Comparison of ENCODE assay signal across 12 mouse cellular contexts in genomic region chr5:112295162-112295561, GRCm38 (mm10). TPM values are rescaled to one million over a fixed set of nuclear protein-coding genes. Genes with fewer than 3 reads are reported as not detected.
DNase-seq lines count a peak whose midpoint lies in the region; ATAC-seq and TF ChIP-seq lines count a peak whose summit lies in the region.
"Had no signal": no experiment of that assay in that cellular context is flagged by ENCODE, and none has a peak within 500 bp of the region (broad histone marks: within the 10 kb centered on the region; RNA-seq: fewer than 3 reads in every experiment).

No protein-coding gene starts in this region.

- no peak for ATAC-seq in heart, embryonic 12.5 days (ENCODE audit: insufficient number of reproducible peaks, low FRiP score)
- peak; percentile 49 for ATAC-seq in liver, embryonic 13.5 days (ENCODE audit: low read depth)
- no peak for ATAC-seq in kidney, embryonic 15.5 days (replicated peaks; ENCODE audit: low FRiP score)

- no peaks in the 10 kb centered on the region for H3K36me3 ChIP-seq in heart, embryonic 12.5 days
- H3K36me3 ChIP-seq in ES-Bruce4 (ENCODE audit: control insufficient read depth, insufficient read depth, low read length, poor library complexity, severe bottlenecking) = no peaks in the 10 kb centered on the region
- 0 out of 2 replicates have a peak, but pooled peaks cover 3% of the 10 kb centered on the region for H3K36me3 ChIP-seq in liver, embryonic 13.5 days
- H3K36me3 ChIP-seq in kidney, embryonic 15.5 days = no peaks in the 10 kb centered on the region
- H3K36me3 ChIP-seq: stomach, embryonic 15.5 days had no signal

- no peaks in the 10 kb centered on the region for H3K27me3 ChIP-seq in heart, embryonic 12.5 days (replicated peaks)
- H3K27me3 ChIP-seq in ES-Bruce4 (ENCODE audit: control insufficient read depth, insufficient read depth, low read length, poor library complexity, severe bottlenecking) = no peaks in the 10 kb centered on the region
- H3K27me3 ChIP-seq in liver, embryonic 13.5 days = no peaks in the 10 kb centered on the region
- H3K27me3 ChIP-seq in kidney, embryonic 15.5 days = no peaks in the 10 kb centered on the region
- H3K27me3 ChIP-seq: stomach, embryonic 15.5 days had no signal

- peak; percentile 72 for TF ChIP-seq EP300 in ES-Bruce4 (IDR thresholded peaks at IDR 0.05; ENCODE audit: insufficient read depth, low read depth, low read length)

- 43% methylated on average over 8 of the region's 8 CpGs for WGBS in heart, embryonic 12.5 days
- 22% methylated on average over 8 of the region's 8 CpGs for WGBS in liver, embryonic 13.5 days (ENCODE audit: insufficient replicate concordance)
- WGBS in kidney, embryonic 15.5 days = 53% methylated on average over 8 of the region's 8 CpGs

- H3K27ac ChIP-seq in heart, embryonic 12.5 days (ENCODE audit: poor library complexity, severe bottlenecking) = no peak overlapping the region
- no peak overlapping the region for H3K27ac ChIP-seq in ES-Bruce4 (ENCODE audit: insufficient read depth, low read length)
- peak overlapping the region; percentile 80 for H3K27ac ChIP-seq in liver, embryonic 13.5 days
- no peak overlapping the region for H3K27ac ChIP-seq in kidney, embryonic 15.5 days
- H3K27ac ChIP-seq: hindbrain, embryonic 14.5 days; stomach, embryonic 15.5 days had no signal

- no peak for TF ChIP-seq POLR2A in ES-Bruce4 (IDR thresholded peaks at IDR 0.05; ENCODE audit: insufficient read depth, low read length)

- H3K4me3 ChIP-seq in heart, embryonic 12.5 days = no peak overlapping the region
- H3K4me3 ChIP-seq in ES-Bruce4 (ENCODE audit: low read depth, low read length) = no peak overlapping the region
- no peak overlapping the region for H3K4me3 ChIP-seq in liver, embryonic 13.5 days (replicated peaks)
- H3K4me3 ChIP-seq in kidney, embryonic 15.5 days (replicated peaks) = no peak overlapping the region
- H3K4me3 ChIP-seq: stomach, embryonic 15.5 days had no signal

- TF ChIP-seq CTCF in ES-Bruce4 (IDR thresholded peaks at IDR 0.05; ENCODE audit: low read depth, low read length) = no peak

- H3K9ac ChIP-seq in heart, embryonic 12.5 days = 0 out of 2 replicates have a peak overlapping the region, but pooled peaks have one; percentile 23
- H3K9ac ChIP-seq in ES-Bruce4 (ENCODE audit: low read depth, poor library complexity, severe bottlenecking) = no peak overlapping the region
- H3K9ac ChIP-seq in liver, embryonic 13.5 days = peak overlapping the region; percentile 47; the same call in 1 of the 2 replicates
- H3K9ac ChIP-seq in kidney, embryonic 15.5 days = no peak overlapping the region
- H3K9ac ChIP-seq: hindbrain, embryonic 14.5 days; stomach, embryonic 15.5 days had no signal

- peaks cover 67% of the 10 kb centered on the region for H3K4me1 ChIP-seq in heart, embryonic 12.5 days (replicated peaks)
- peaks cover 16% of the 10 kb centered on the region for H3K4me1 ChIP-seq in ES-Bruce4 (ENCODE audit: control insufficient read depth, insufficient read depth, low read length)
- H3K4me1 ChIP-seq in liver, embryonic 13.5 days (replicated peaks) = peaks cover 97% of the 10 kb centered on the region
- peaks cover 85% of the 10 kb centered on the region for H3K4me1 ChIP-seq in kidney, embryonic 15.5 days

- H3K9me3 ChIP-seq in heart, embryonic 12.5 days (replicated peaks) = no peaks in the 10 kb centered on the region
- no peaks in the 10 kb centered on the region for H3K9me3 ChIP-seq in ES-Bruce4 (replicated peaks; ENCODE audit: control insufficient read depth, insufficient read depth, low read length, poor library complexity, severe bottlenecking)
- no peaks in the 10 kb centered on the region for H3K9me3 ChIP-seq in liver, embryonic 13.5 days (replicated peaks)
- H3K9me3 ChIP-seq in kidney, embryonic 15.5 days (replicated peaks) = no peaks in the 10 kb centered on the region
- H3K9me3 ChIP-seq: stomach, embryonic 15.5 days had no signal

- DNase-seq in heart, adult 8-10 months (ENCODE audit: low spot score) = no peak
- DNase-seq in T-cell, adult 2 months (ENCODE audit: low spot score) = peak; percentile 1
- DNase-seq in liver, embryonic 13.5 days = no peak
- DNase-seq in thymus, adult 18-20 months = no peak
- DNase-seq: gastrocnemius, postnatal 14 days; kidney, postnatal 10 days; right cerebral cortex, adult 18-20 months had no signal

- H3K4me2 ChIP-seq in heart, embryonic 12.5 days = no peak overlapping the region
- peak overlapping the region; percentile 21; the same call in 1 of the 2 replicates for H3K4me2 ChIP-seq in liver, embryonic 13.5 days
- no peak overlapping the region for H3K4me2 ChIP-seq in kidney, embryonic 15.5 days
- H3K4me2 ChIP-seq: hindbrain, embryonic 14.5 days; stomach, embryonic 15.5 days had no signal

RNA-seq across cellular contexts. Expression of gene Tpst2, which starts 18.7 kb away (rescaled TPM):
- 34.4 and 36.4 TPM in 2 replicates for polyA plus RNA-seq in heart, embryonic 12.5 days (2016; fragmentation: Nextera tagmentation; extraction: Ambion mirVana)
- 10 to 100 TPM; 32.2 to 47.1 (median 37.1) TPM for total RNA-seq in heart, adult 8-10 months (2022)
- 25.8 and 37.1 TPM in 2 replicates for polyA plus RNA-seq in ES-Bruce4 (2011; ENCODE audit: insufficient read depth, insufficient read length, low read depth, missing spikeins)
- 35.4 and 36.0 TPM in 2 replicates for polyA plus RNA-seq in liver, embryonic 13.5 days (2015; fragmentation: Nextera tagmentation; extraction: Ambion mirVana)
- polyA plus RNA-seq in kidney, embryonic 15.5 days (2015; fragmentation: Nextera tagmentation; extraction: Ambion mirVana) = 53.4 and 60.0 TPM in 2 replicates

RNA-seq across cellular contexts. Expression of gene Tfip11, which starts 31.0 kb away (rescaled TPM):
- 21.6 and 22.3 TPM in 2 replicates for polyA plus RNA-seq in heart, embryonic 12.5 days (2016; fragmentation: Nextera tagmentation; extraction: Ambion mirVana)
- total RNA-seq in heart, adult 8-10 months (2022) = 10 to 100 TPM; 17.0 to 19.1 (median 18.4) TPM
- 23.9 and 24.8 TPM in 2 replicates for polyA plus RNA-seq in ES-Bruce4 (2011; ENCODE audit: insufficient read depth, insufficient read length, low read depth, missing spikeins)
- 14.1 and 15.7 TPM in 2 replicates for polyA plus RNA-seq in liver, embryonic 13.5 days (2015; fragmentation: Nextera tagmentation; extraction: Ambion mirVana)
- polyA plus RNA-seq in kidney, embryonic 15.5 days (2015; fragmentation: Nextera tagmentation; extraction: Ambion mirVana) = 30.5 and 33.8 TPM in 2 replicates

RNA-seq across cellular contexts. Expression of gene Crybb1, which starts 39.5 kb away (rescaled TPM):
- polyA plus RNA-seq in heart, embryonic 12.5 days (2016; fragmentation: Nextera tagmentation; extraction: Ambion mirVana) = 0.46 and 0.67 TPM in 2 replicates
- 1 to 10 TPM; 2.0 to 3.4 (median 2.7) TPM for total RNA-seq in heart, adult 8-10 months (2022)
- polyA plus RNA-seq in ES-Bruce4 (2011; ENCODE audit: insufficient read depth, insufficient read length, low read depth, missing spikeins) = not detected in 2 replicates
- 0.23 and 0.30 TPM in 2 replicates for polyA plus RNA-seq in liver, embryonic 13.5 days (2015; fragmentation: Nextera tagmentation; extraction: Ambion mirVana)
- 2.1 and 2.4 TPM in 2 replicates for polyA plus RNA-seq in kidney, embryonic 15.5 days (2015; fragmentation: Nextera tagmentation; extraction: Ambion mirVana)

RNA-seq across cellular contexts. Expression of gene Cryba4, which starts 42.8 kb away (rescaled TPM):
- 0.57 and 0.64 TPM in 2 replicates for polyA plus RNA-seq in heart, embryonic 12.5 days (2016; fragmentation: Nextera tagmentation; extraction: Ambion mirVana)
- 10 to 100 TPM in 1 of 4 experiments, 1 to 10 TPM in 3; 7.6 to 10.4 (median 8.5) TPM for total RNA-seq in heart, adult 8-10 months (2022)
- not detected in 2 replicates for polyA plus RNA-seq in ES-Bruce4 (2011; ENCODE audit: insufficient read depth, insufficient read length, low read depth, missing spikeins)
- 0.33 and 0.60 TPM in 2 replicates for polyA plus RNA-seq in liver, embryonic 13.5 days (2015; fragmentation: Nextera tagmentation; extraction: Ambion mirVana)
- 0.99 and 1.1 TPM in 2 replicates for polyA plus RNA-seq in kidney, embryonic 15.5 days (2015; fragmentation: Nextera tagmentation; extraction: Ambion mirVana)

RNA-seq across cellular contexts. Expression of gene Srrd, which starts 47.7 kb away (rescaled TPM):
- 23.8 and 25.2 TPM in 2 replicates for polyA plus RNA-seq in heart, embryonic 12.5 days (2016; fragmentation: Nextera tagmentation; extraction: Ambion mirVana)
- 1 to 10 TPM; 7.8 to 9.4 (median 8.3) TPM for total RNA-seq in heart, adult 8-10 months (2022)
- 19.1 TPM in 2 replicates for polyA plus RNA-seq in ES-Bruce4 (2011; ENCODE audit: insufficient read depth, insufficient read length, low read depth, missing spikeins)
- polyA plus RNA-seq in liver, embryonic 13.5 days (2015; fragmentation: Nextera tagmentation; extraction: Ambion mirVana) = 15.8 and 20.2 TPM in 2 replicates
- polyA plus RNA-seq in kidney, embryonic 15.5 days (2015; fragmentation: Nextera tagmentation; extraction: Ambion mirVana) = 38.5 and 44.8 TPM in 2 replicates

Comparison
In these comparisons a context has a peak if more than half of its experiments do, and no peak if none do; other contexts are left out.
1. H3K9ac ChIP-seq: peak in heart, embryonic 12.5 days (single experiment) and liver, embryonic 13.5 days (single experiment); none in ES-Bruce4 (single experiment) and kidney, embryonic 15.5 days (single experiment).